In the genomic region with DNA sequence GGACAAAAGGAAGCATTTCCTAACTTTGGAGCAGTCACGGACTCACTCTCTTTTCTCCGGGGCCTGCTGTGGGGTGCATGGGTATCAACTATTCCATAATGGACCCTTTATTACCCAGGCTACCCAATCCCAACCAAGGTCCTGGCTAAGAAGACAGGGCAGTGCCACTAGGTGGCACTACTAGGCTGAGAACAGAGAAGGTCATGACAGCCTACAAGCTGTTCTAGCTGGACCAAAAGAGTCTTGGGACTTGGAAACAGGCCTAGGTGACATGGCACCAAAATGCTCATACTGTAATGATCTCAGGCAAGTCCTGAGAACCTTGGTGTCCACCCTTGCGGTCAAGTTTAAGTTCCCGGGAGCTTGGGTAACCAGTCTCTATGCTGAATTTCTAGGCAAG, we compare ENCODE assay signal across 8 mouse cellular contexts. TPM values are rescaled to one million over a fixed set of nuclear protein-coding genes. Genes with fewer than 3 reads are reported as not detected.
DNase-seq lines count a peak whose midpoint lies in the region; ATAC-seq lines count a peak whose summit lies in the region.

No protein-coding gene starts in this region.

- 61% methylated on average over 4 of the region's 4 CpGs for WGBS in hindbrain, embryonic 12.5 days

- peaks cover 31% of the 10 kb centered on the region for H3K4me1 ChIP-seq in hindbrain, embryonic 12.5 days

- no peaks in the 10 kb centered on the region for H3K27me3 ChIP-seq in hindbrain, embryonic 12.5 days

- H3K4me3 ChIP-seq in hindbrain, embryonic 12.5 days = no peak overlapping the region

- no peaks in the 10 kb centered on the region for H3K36me3 ChIP-seq in hindbrain, embryonic 12.5 days

- H3K9ac ChIP-seq in hindbrain, embryonic 12.5 days = no peak overlapping the region

- DNase-seq in ovary, adult 18-20 months (ENCODE audit: low spot score) = peak; percentile 16
- DNase-seq in ovary, postnatal 10 days (ENCODE audit: low spot score) = no peak
- DNase-seq in T-cell, adult 2 months (ENCODE audit: low spot score) = peak; percentile 70
- DNase-seq in embryo, embryonic 10 days (ENCODE audit: low spot score) = peak; percentile 62
- DNase-seq in lung, postnatal 10 days = peak; percentile 75
- peak; percentile 37 for DNase-seq in retina, postnatal 7 days (ENCODE audit: low read depth, low spot score)
- DNase-seq in right cerebral cortex, postnatal 4 days = no peak

- H3K27ac ChIP-seq in hindbrain, embryonic 12.5 days = no peak overlapping the region

- no peaks in the 10 kb centered on the region for H3K9me3 ChIP-seq in hindbrain, embryonic 12.5 days (replicated peaks)

- ATAC-seq in hindbrain, embryonic 12.5 days (ENCODE audit: low FRiP score) = no peak

- H3K4me2 ChIP-seq in hindbrain, embryonic 12.5 days (replicated peaks) = peak overlapping the region; percentile 84; the same call in 1 of the 2 replicates

RNA-seq across cellular contexts. Expression of a gene that starts 5.3 kb away (rescaled TPM):
- polyA plus RNA-seq in hindbrain, embryonic 12.5 days (2016; fragmentation: Nextera tagmentation; extraction: Ambion mirVana) = 28.7 and 29.4 TPM in 2 replicates

RNA-seq across cellular contexts. Expression of a gene that starts 5.6 kb away (rescaled TPM):
- polyA plus RNA-seq in hindbrain, embryonic 12.5 days (2016; fragmentation: Nextera tagmentation; extraction: Ambion mirVana) = 39.0 and 41.1 TPM in 2 replicates

RNA-seq across cellular contexts. Expression of a gene that starts 38.8 kb away (rescaled TPM):
- 31.6 and 31.7 TPM in 2 replicates for polyA plus RNA-seq in hindbrain, embryonic 12.5 days (2016; fragmentation: Nextera tagmentation; extraction: Ambion mirVana)

Comparison
In these comparisons a context has a peak if more than half of its experiments do, and no peak if none do; other contexts are left out.
1. DNase-seq: peak in ovary, adult 18-20 months (single experiment), T-cell, adult 2 months (single experiment), embryo, embryonic 10 days (single experiment), lung, postnatal 10 days (single experiment) and retina, postnatal 7 days (single experiment); none in ovary, postnatal 10 days (single experiment) and right cerebral cortex, postnatal 4 days (single experiment).